Mouse (Mus musculus): Measurements from ENCODE around the gene B3gat1. TPM values are rescaled to one million over a fixed set of nuclear protein-coding genes. Genes with fewer than 3 reads are reported as not detected.

Gene B3gat1
- not detected for polyA plus RNA-seq (2014; fragmentation: Illumina TruSeq; extraction: RNeasy Lipid Tissue Mini Kit (QIAGEN cat#74804))

DNA sequence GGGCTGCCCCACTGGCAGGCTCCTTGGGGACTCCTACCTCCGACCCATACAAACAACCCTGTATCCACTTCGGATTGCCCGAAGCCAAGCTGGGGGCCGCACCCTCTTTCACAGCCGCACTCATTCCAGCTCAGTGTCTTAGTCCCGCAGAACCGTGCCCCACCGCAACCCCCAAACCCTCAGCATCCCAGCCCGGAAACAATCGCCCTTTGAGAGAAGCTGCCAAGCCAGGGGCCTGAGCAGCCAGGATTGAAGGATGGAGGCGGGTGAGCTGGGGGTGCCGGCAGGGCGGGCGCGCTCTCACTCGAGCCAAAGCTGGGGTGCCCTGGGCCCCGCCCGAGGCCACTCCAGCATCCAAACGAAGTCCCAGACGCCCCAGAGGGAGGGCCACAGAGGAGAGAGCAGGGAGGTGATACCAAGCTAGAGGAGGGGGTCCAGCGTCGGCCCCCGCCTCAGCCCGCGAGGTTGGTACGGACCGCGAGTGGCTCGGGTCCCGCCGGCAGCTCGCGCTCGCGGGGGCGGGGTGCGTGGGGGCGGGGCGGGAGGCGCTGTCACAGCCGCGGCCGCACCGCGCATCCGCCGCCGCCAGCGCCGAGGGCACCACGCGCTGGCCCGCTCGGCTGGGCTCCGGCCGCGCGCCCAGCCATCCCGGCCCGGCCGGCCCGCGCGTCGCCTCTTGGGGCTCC is at the start of gene B3gat1:
TSS of gene B3gat1 (plus strand) at position 523 of the 686 bp plus-strand sequence.

DNA sequence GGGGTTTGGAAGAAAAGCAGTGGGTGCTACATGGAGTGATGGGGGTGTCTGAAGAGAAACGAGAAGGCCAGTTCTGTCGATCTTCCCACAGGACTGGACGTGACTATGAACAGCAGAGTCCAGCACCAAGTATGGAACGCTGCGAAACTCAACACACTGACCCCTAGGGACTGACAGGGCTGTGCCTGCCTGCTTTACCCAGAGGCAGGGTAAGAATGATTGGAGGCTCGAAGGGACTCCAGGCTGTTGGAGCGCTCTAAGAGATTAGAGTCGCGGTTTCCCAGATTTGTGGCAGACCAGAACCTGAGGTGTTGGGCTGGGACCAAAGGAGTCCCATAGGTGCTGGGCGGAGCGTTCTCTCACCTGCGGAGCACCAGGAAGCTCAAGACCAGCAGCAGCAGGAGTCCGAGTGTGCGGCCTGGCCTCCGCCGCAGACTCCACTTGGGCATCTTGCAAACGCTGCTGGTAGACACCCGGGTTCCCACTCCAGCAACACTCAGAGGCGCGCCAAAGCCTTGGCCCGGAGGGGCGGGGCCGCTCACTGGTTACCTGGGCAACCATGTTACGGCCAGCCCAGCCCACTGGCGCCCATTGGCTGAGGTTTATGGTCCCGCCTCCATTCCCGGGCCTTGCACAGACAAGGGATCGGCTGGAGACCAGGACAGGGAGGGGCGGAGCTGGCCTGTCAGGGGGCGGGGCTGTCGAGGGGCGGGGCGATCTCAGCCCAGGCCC is 72.6 kb downstream of the B3gat1 start, which contains the start of gene Glb1l2:
TSS of gene Glb1l2 (minus strand) at position 534 of the 732 bp plus-strand sequence.

Other genes with a start within 250 kb of the B3gat1 start
- 13.7 TPM for gene Glb1l2, start 72.7 kb downstream of the B3gat1 start, polyA plus RNA-seq (2014; fragmentation: Illumina TruSeq; extraction: RNeasy Lipid Tissue Mini Kit (QIAGEN cat#74804))
- 7.8 TPM for gene Glb1l3, start 127.2 kb downstream of the B3gat1 start, polyA plus RNA-seq (2014; fragmentation: Illumina TruSeq; extraction: RNeasy Lipid Tissue Mini Kit (QIAGEN cat#74804))
- gene Gm1110, start 189.4 kb downstream of the B3gat1 start, polyA plus RNA-seq (2014; fragmentation: Illumina TruSeq; extraction: RNeasy Lipid Tissue Mini Kit (QIAGEN cat#74804)) = not detected

Measured in ovary, adult 10 weeks (tissue).